Mouse (Mus musculus) olfactory bulb, adult 2 months (tissue): ENCODE results near the gene Prss29. TPM values are rescaled to one million over a fixed set of nuclear protein-coding genes. Genes with fewer than 3 reads are reported as not detected.
A peak's percentile ranks its signal among the peaks of the same experiment; 100 is the strongest.

Experiments used
- H3K27ac ChIP-seq: fragments of 200-500 bp; 2 replicates; pipeline ENCODE4 v1.5.1; 2012; ENCODE audit warnings: low read depth, low read length; ENCODE audit not compliant: insufficient read depth
- H3K4me1 ChIP-seq: fragments of 200-500 bp; 2 replicates; pipeline ENCODE4 v1.6.1; 2012; ENCODE audit warnings: low read length; ENCODE audit not compliant: control insufficient read depth, insufficient read depth
- H3K4me3 ChIP-seq: fragments of 200-500 bp; 2 replicates; pipeline ENCODE4 v1.5.1; 2012; ENCODE audit warnings: mild to moderate bottlenecking, low read depth, low read length, moderate library complexity; ENCODE audit not compliant: insufficient read depth
- CTCF ChIP-seq: fragments of 200-500 bp; IDR thresholded peaks from 2 replicates; pipeline ENCODE4 v1.5.1; 2012; ENCODE audit warnings: low read depth, mild to moderate bottlenecking, low read length, moderate library complexity; ENCODE audit not compliant: insufficient read depth
- POLR2A ChIP-seq: fragments of 200-500 bp; IDR thresholded peaks from 2 replicates; pipeline ENCODE4 v1.6.1; 2012; ENCODE audit warnings: mild to moderate bottlenecking, low read depth, low read length, moderate library complexity; ENCODE audit not compliant: insufficient read depth
- WGBS: fragments of 180-500 bp; shearing (Covaris S2); methylation state at CpG from one replicate; pipeline ENCODE4 v1.1.7; 2018; 5-methylcytosine and 5-hydroxymethylcytosine counted together
- polyA plus RNA-seq: library from polyadenylated mRNA; stranded (reverse); fragments of >200 nt; gene quantifications from 2 replicates; pipeline ENCODE4 v1.2.4, GENCODE M21; 2012; ENCODE audit warnings: low replicate concordance; ENCODE audit not compliant: missing spikeins, insufficient read depth, insufficient read length

Gene Prss29
- polyA plus RNA-seq, 1 experiment, result not detected

GRCm38 (mm10) chr17:25333943-25334342 lies 15.5 kb downstream of the Prss29 start:
- Histone ChIP-seq H3K4me1 (no peaks in the 10 kb centered on the region), H3K4me3 (no peak overlapping the region), H3K27ac (no peak overlapping the region)
- WGBS, result 1% methylated on average over 8 of the region's 8 CpGs
- TF ChIP-seq POLR2A (no peak), CTCF (peak; percentile 76; the same call in 1 of the 2 replicates)

- Histone ChIP-seq H3K4me3 (no peak overlapping the region), H3K27ac (no peak overlapping the region), H3K4me1 (peaks cover 4% of the 10 kb centered on the region; the same call in 1 of the 2 replicates)
- TF ChIP-seq POLR2A, result no peak
- TF ChIP-seq CTCF, result no peak
- WGBS, result 89% methylated on average over 4 of the region's 4 CpGs
These were observed 19.8 kb downstream of the Prss29 start for GRCm38 (mm10) chr17:25338218-25338617.

GRCm38 (mm10) chr17:25340003-25340402 lies 21.5 kb downstream of the Prss29 start:
- Histone ChIP-seq H3K27ac (no peak overlapping the region), H3K4me3 (no peak overlapping the region), H3K4me1 (peaks cover 4% of the 10 kb centered on the region; the same call in 1 of the 2 replicates)
- TF ChIP-seq POLR2A, result no peak
- TF ChIP-seq CTCF, result no peak
- WGBS, result 88% methylated on average over 6 of the region's 6 CpGs

- Histone ChIP-seq H3K4me3 (no peak overlapping the region), H3K4me1 (peaks cover 4% of the 10 kb centered on the region; the same call in 1 of the 2 replicates), H3K27ac (no peak overlapping the region)
- 72% methylated on average over 3 of the region's 3 CpGs for WGBS
- TF ChIP-seq CTCF (no peak), POLR2A (no peak)
These were observed 23.0 kb downstream of the Prss29 start for GRCm38 (mm10) chr17:25341490-25341889.

GRCm38 (mm10) chr17:25345462-25345861 lies 27.0 kb downstream of the Prss29 start, which contains the start of gene Tpsab1:
Gene Tpsab1, minus strand, starts transcription at chr17:25345562.
- Histone ChIP-seq H3K4me3 (no peak within 1 kb of the TSS), H3K4me1 (no peaks in the 10 kb centered on the region), H3K27ac (no peak within 1 kb of the TSS)
- no peak for TF ChIP-seq CTCF
- TF ChIP-seq POLR2A, result no peak
- WGBS, result 88% methylated on average over 4 of the region's 4 CpGs

DNA sequence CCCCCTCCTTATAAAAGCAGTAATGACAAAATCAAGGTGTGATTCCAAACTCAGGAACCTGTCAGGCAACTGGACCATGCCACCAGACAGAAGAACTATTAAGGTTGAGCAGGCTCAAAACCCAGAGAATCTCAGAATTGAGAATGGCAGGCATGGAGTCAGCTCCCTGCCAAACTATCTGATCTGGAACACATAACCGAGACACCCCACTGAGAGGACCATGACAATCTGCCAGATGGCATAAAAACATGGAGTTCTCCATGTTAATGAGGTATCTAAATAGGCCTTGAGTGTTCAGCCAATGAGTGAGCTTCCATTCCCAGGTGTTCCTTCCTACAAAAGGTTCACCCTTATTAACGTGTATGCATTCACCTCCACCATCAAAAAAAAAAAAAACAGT lies 42.8 kb downstream of the Prss29 start:
- WGBS, result 56% methylated on average over 2 of the region's 2 CpGs
- no peak overlapping the region for H3K27ac ChIP-seq
- TF ChIP-seq CTCF (no peak), POLR2A (no peak)
- no peak overlapping the region for H3K4me3 ChIP-seq
- H3K4me1 ChIP-seq, result no peaks in the 10 kb centered on the region

- no peak overlapping the region for H3K4me3 ChIP-seq
- WGBS, result 5% methylated on average over 1 of the region's 1 CpGs
- TF ChIP-seq CTCF (peak; percentile 47; the same call in 1 of the 2 replicates), POLR2A (no peak)
- H3K27ac ChIP-seq, result no peak overlapping the region
- H3K4me1 ChIP-seq, result no peaks in the 10 kb centered on the region
These were observed 45.3 kb downstream of the Prss29 start for GRCm38 (mm10) chr17:25363726-25364125.

DNA sequence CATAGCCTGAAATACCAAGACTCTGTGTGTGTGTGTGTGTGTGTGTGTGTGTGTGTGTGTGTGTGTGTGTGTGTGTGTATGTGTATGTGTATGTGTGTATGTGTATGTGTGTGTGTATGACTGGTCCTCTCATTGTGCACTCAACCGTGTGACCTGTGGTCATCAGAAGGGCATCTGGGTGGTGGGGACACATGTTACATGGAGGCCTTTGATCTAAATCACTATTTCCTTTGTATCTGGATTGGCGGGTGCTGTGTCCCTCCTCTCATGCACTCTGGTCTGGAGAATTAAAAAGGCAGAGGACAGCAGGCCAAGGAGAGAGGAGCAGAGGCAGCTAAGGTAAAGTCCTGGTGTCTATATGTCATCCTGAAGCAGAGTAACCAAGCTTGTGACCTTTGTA lies 47.6 kb downstream of the Prss29 start, which contains the start of gene Tpsb2:
Tpsb2 (plus strand) TSS at position 301 of the 400 bp plus-strand sequence.
- Histone ChIP-seq H3K4me3 (no peak within 1 kb of the TSS), H3K4me1 (no peaks in the 10 kb centered on the region), H3K27ac (no peak within 1 kb of the TSS)
- WGBS, result 76% methylated on average over 2 of the region's 2 CpGs
- TF ChIP-seq POLR2A (no peak), CTCF (no peak)

DNA sequence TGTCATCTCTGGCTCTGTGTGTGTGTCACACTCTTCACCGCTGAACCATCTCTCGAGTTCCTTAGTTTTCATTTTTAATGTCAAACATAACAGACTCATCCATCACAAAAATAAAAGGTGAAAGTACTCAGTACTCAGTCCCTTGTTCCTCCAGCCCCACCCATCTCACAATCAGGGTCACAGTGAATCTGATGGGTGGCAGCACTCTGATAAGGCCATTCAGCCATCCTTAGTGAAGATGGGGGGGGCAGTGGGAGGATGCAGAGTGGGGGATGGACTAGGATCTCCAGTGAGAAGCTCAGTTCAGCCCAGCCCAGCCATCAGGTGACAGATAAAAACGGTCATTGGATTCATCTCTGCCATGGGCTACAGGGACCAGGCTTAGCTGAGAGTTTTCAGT lies 50.5 kb downstream of the Prss29 start, which contains the start of gene Tpsg1:
Tpsg1 (plus strand) TSS at position 301 of the 400 bp plus-strand sequence.
- 80% methylated on average over 3 of the region's 3 CpGs for WGBS
- TF ChIP-seq CTCF, result no peak
- no peak for TF ChIP-seq POLR2A
- Histone ChIP-seq H3K27ac (no peak within 1 kb of the TSS), H3K4me1 (peaks cover 18% of the 10 kb centered on the region), H3K4me3 (no peak within 1 kb of the TSS)

Other genes starting within 250 kb of the Prss29 start
- gene Tmem204, start 235.1 kb upstream of the Prss29 start, polyA plus RNA-seq, result not detected in 2 replicates
- gene Telo2, start 202.7 kb upstream of the Prss29 start, polyA plus RNA-seq, result not detected in 2 replicates
- gene Ptx4, start 197.9 kb upstream of the Prss29 start, polyA plus RNA-seq, result not detected in 2 replicates
- not detected in 2 replicates for gene Clcn7, start 185.3 kb upstream of the Prss29 start, polyA plus RNA-seq
- not detected in 2 replicates for gene Ccdc154, start 156.2 kb upstream of the Prss29 start, polyA plus RNA-seq
- gene Gm38655, start 143.2 kb upstream of the Prss29 start, polyA plus RNA-seq, result not detected in 2 replicates
- not detected in 2 replicates for gene BC003965, start 134.1 kb upstream of the Prss29 start, polyA plus RNA-seq
- gene Unkl, start 130.3 kb upstream of the Prss29 start, polyA plus RNA-seq, result not detected in 2 replicates
- not detected in 2 replicates for gene Gnptg, start 78.5 kb upstream of the Prss29 start, polyA plus RNA-seq
- not detected in 2 replicates for gene Tsr3, start 78.5 kb upstream of the Prss29 start, polyA plus RNA-seq
- not detected in 2 replicates for gene Baiap3, start 62.3 kb upstream of the Prss29 start, polyA plus RNA-seq
- gene Ube2i, start 44.0 kb upstream of the Prss29 start, polyA plus RNA-seq, result 452 TPM in 1 of 2 replicates, not detected in the other
- gene Prss34, start 20.3 kb upstream of the Prss29 start, polyA plus RNA-seq, result not detected in 2 replicates
- not detected in 2 replicates for gene Prss28, start 10.0 kb upstream of the Prss29 start, polyA plus RNA-seq
- gene Tpsab1, start 26.9 kb downstream of the Prss29 start, polyA plus RNA-seq, result not detected in 2 replicates
- not detected in 2 replicates for gene Tpsb2, start 47.7 kb downstream of the Prss29 start, polyA plus RNA-seq
- not detected in 2 replicates for gene Tpsg1, start 50.6 kb downstream of the Prss29 start, polyA plus RNA-seq
- gene Cacna1h, start 115.1 kb downstream of the Prss29 start, polyA plus RNA-seq, result not detected in 2 replicates
- not detected in 2 replicates for gene Tekt4, start 136.0 kb downstream of the Prss29 start, polyA plus RNA-seq
- not detected in 2 replicates for gene Sstr5, start 178.6 kb downstream of the Prss29 start, polyA plus RNA-seq